Mouse (Mus musculus) left cerebral cortex, adult 2 months (tissue): ENCODE results near the gene Erbb2. TPM values are rescaled to one million over a fixed set of nuclear protein-coding genes. Genes with fewer than 3 reads are reported as not detected.

Source experiments
- DNase-seq, 2 experiments: peaks; one replicate each; pipeline ENCODE4 v3.0.0; 2021 to 2022; ENCODE audit warnings: low spot score in 2 of 2, mixed read lengths in 1 of 2; ENCODE audit errors: extremely low spot score in 1 of 2
- H3K27ac ChIP-seq: fragments of 200-600 bp; 2 replicates; pipeline ENCODE4 v1.8.1; 2022
- H3K4me3 ChIP-seq: fragments of 200-600 bp; 2 replicates; pipeline ENCODE4 v1.8.1; 2022
- CTCF ChIP-seq: fragments of 200-600 bp; IDR thresholded peaks from 2 replicates; pipeline ENCODE4 v1.8.1; 2022; ENCODE audit warnings: antibody characterized with exemption, mild to moderate bottlenecking, moderate library complexity
- intact Hi-C: fragments of 180-260 bp; cut with DNase I; formaldehyde crosslinking; loops from one replicate; pipeline ENCODE4 v1.15.1; 2025
- total RNA-seq, 2 experiments: library from RNA; stranded (reverse); gene quantifications; 2 replicates each; pipeline ENCODE4 v1.2.3; 2021

Gene Erbb2
- total RNA-seq, 2 experiments from 2014 or later: 1.8 to 1.9 TPM

DNA sequence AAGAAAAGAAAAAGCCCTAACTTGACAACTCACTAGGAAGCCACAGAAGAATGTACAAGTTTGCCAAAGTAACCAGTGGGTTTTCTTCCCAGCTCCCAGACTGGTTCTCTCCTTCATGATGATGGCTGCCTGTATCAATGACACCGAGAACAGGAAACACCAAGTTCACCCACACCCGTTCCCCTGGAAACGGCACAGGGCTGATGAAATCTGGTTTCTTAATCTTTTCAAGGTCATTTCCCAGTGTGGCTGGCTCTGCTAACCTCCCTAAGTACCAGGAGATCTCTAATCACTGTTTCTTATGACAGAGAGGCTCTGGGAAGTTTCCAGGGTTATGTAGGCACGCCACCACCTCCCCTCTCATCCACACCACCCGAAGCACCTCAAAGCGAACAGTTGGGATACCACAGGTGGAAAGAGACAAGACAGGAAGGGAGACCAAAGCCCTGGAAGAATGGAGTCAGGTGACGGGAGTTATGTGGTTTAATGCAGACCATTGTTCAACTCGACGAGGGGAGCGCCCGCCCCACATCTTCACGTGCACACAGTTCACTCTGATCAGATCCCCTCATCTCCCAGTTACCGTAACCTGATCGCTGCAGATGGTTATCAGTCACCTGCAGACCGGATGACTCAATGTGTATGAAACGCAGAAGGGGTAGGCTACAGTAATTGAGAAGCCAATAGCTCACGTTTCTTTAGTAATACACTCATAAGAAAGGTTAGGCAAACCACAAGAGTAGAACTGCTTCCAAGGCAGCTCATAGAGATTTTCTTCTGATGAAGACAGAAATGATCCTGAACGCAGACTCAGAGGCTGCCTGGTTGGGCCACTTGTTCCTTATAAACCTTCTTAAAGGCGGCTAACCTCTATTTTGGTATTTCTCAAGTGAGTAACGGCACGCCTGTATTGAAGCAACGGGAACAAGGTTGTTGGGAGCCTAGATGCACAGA is 57.8 kb downstream of the Erbb2 start:
- intact Hi-C loops: no loop called here
- no peak for DNase-seq
- Histone ChIP-seq H3K27ac (no peak overlapping the region), H3K4me3 (no peak overlapping the region)
- no peak for TF ChIP-seq CTCF

DNA sequence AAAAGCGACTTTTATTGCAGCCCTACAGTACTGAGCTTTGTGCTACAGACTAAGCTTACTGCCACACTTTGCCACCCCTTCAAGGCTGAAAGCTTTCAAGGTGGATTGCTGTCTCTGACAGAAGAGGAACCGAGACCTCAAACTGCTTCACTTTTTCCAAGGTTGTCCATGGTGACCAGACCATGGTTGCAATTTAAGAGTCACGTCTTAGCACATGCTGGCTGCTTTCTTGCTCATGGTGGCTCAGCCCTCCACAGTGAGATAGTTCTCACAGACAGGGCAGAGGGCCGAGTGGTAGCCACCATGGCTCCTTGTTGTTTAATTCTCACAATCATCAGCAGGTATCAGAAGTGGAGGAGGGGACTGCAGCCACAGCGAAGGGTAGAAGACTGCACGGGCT is 58.5 kb downstream of the Erbb2 start:
- Histone ChIP-seq H3K27ac (no peak overlapping the region), H3K4me3 (no peak overlapping the region)
- no peak for TF ChIP-seq CTCF
- intact Hi-C loops: no loop called here
- no peak for DNase-seq

DNA sequence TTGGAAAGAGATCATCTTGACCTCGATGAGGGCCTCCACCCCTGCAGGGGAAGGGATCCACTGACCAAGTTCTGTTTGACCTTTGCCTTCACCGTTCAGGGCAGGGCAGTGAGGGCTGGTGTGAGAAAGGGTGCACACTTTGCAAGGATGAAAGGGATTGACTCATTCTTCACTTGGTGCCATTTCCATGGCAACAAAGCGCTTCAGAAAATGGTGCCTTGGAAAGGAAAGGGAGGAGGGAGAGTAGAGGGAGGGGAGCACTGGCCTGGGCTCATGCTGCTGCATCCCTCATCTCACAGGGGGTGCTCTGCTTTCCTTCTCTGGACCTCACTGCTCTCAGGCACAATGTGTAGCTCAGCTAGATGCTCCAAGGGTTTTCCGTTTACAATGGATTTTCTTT is 60.4 kb downstream of the Erbb2 start:
- Histone ChIP-seq H3K27ac (no peak overlapping the region), H3K4me3 (no peak overlapping the region)
- intact Hi-C loops: no loop called here
- DNase-seq: no peak
- TF ChIP-seq CTCF: no peak

DNA sequence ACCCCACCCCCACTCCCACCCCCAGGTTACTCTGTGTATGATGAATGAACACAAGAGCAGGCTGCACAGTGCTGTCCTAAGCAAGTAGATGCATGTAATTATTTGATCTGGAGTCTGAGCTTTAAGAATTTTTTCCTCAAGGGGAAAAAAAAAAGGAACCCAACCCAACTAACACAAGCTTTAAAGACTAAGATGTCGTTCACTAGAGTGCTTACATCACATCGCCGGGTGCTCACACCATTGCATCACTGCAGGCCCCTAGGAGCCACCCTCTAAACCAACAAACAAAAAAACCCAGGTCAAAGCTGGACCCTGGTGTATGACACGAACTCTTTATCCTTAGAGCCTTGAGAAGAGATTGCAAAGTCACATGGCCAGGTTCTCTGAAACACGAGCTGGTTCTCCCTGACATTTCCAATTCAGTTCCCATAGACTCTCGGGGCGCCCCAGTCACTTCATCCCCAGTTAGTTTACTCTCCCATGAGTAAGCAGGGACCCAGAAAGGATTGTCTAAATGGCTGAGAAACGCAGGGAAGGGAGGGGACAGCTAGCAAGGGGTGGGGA is 61.7 kb downstream of the Erbb2 start:
- Histone ChIP-seq H3K27ac (no peak overlapping the region), H3K4me3 (no peak overlapping the region)
- no peak for DNase-seq
- intact Hi-C loops: no loop called here
- no peak for TF ChIP-seq CTCF

DNA sequence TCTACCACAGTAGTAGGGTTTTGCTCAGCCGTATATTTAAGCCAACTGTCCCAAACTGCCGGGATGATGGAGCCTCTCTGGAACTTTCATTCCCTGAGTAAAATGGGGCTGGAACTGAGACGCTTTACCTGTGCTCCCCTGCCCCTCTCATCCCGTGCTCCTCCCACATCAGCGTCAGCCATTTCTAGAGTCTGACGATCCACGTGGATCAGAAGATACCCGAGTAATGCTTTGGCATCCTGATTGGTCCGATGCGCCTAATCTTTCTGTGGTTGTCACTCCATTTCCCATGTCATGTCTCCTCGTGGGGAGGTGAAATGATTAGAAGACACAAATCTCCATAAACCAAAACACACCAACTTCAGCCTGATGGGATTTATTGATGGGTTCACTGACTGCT is 62.7 kb downstream of the Erbb2 start:
- no peak for TF ChIP-seq CTCF
- no peak for DNase-seq
- Histone ChIP-seq H3K4me3 (no peak overlapping the region), H3K27ac (no peak overlapping the region)
- intact Hi-C loops: no loop called here

DNA sequence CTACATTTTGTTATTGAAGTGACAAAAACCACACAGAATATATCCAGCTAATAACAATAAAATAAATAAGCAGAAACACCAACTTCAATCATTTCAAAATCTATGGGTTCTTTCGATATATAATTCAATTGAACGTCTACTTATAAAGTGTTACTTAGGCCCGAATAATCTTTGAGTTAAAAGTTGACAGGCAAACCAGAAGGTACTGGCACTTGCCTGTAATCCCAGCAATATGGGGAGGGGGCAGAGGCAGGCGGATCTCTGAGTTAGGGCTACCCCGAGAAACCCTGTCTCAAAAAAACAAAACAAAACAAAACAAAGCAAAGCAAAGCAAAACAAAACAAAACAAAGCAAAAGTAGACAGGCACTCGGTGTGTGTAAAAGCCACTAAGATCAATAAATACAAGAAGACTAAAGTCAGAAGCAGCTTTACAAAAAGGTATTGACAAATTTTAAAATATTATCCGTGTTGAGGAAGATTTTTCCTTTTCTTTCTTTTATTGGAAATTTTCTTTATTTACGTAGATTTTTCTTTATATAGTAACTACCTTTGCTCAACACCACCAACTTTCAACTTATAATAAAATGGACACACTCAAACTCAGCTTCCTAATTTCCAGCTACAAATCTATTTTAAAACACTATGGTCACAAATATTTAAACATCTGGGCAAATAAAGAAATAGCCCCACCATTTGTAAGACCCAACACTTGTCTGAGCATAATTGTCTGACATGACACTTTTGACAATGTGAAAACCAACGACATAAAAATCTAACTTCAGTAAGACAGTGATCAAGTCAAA is 63.6 kb downstream of the Erbb2 start:
- DNase-seq: no peak
- TF ChIP-seq CTCF: no peak
- H3K4me3 ChIP-seq: no peak overlapping the region
- no peak overlapping the region for H3K27ac ChIP-seq
- intact Hi-C loops: no loop called here

DNA sequence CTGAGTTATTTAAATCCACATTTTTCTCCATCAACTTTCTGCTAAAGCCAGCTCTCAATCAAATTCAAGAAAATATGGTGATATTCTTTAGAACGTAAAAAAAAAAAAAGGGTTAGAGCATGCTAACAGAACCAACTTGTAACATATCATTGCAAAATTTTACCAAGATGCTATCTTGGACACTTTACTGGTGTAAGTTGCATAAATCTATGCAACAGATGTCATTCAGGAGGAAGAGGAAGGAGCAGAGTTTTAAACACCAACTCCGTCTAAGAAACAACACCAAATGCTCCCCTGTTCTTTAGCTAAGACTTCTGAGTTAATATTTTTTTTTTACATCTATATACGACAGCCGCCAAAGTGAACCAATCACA is 64.2 kb downstream of the Erbb2 start:
- intact Hi-C loops: no loop called here
- H3K4me3 ChIP-seq: no peak overlapping the region
- no peak for DNase-seq
- H3K27ac ChIP-seq: no peak overlapping the region
- no peak for TF ChIP-seq CTCF

DNA sequence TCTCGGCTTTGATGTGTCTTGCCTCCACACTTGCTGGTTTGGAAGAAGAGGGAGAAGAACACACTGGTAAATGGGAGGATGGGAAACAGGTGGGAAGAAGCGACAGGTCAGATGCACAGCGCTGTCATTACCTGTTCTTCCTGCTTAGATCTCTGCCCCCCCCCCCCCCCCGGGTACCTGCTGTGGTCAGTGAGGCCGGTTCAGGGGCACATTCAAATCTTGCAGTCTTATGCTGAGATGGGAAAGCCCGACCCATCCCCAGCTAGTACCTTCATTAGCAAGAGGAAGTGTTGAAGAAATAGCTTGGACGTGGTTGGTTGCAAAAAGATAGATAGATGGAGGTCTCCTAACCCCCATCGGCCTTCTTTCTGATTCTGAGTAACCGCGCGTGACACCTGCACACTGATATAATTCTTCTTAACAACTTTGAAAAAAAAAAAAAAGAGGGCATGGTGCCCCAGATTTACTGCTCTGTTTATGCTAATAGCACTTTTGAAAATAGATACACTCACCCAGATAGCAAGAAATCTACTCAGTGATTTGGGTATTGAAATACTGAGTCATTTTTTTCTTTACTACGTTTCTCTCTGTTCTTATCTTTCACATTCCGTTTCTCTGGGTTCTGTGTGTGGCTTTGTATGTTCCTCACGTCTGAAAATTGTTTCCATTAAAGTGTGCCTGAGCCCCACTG is 64.9 kb downstream of the Erbb2 start:
- Histone ChIP-seq H3K4me3 (no peak overlapping the region), H3K27ac (no peak overlapping the region)
- intact Hi-C loops: no loop called here
- DNase-seq: no peak
- TF ChIP-seq CTCF: no peak

DNA sequence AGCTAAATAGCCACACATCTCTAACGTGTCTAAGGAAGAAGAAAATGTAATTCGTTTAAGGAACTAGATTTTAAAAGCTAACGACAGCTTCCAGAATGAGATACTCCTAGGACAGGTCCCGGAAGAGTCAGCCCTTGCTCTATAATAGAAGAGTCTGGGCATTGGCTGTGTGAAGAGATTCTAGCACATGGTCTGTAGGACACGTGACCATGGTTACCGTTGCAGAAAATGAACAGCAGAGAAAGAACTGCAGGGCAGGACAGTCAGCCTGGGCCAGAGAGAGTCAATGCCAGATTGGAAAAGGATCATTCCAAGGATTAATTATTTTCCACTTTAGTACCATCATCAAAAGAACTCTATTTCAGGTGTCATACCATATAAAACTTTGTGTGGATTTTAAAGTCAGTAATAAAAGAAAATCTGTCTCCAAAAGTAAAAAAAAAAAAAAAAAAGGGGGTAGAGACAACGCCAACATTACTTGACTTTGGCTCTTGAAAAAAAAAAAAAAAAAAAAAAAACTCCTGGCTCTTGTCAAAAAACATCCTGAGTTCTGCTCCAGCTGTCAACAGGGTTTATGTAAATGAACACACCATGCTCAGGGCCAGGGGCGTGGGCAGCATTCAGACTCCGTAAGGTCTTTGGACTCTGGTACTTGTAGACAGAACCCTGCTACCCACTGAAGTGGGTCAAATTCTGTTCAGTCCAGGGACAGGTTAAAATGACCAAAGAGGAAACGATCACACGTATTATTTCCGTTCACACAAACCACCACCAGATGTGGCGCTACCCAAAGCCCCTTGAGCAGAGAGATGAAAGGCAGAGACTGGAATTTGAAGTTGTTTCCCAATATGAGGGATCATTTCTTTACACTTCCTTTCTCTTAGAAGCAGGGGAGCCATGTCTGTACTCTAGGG is 67.0 kb downstream of the Erbb2 start:
- intact Hi-C loops: no loop called here
- no peak for TF ChIP-seq CTCF
- Histone ChIP-seq H3K4me3 (no peak overlapping the region), H3K27ac (no peak overlapping the region)
- no peak for DNase-seq

DNA sequence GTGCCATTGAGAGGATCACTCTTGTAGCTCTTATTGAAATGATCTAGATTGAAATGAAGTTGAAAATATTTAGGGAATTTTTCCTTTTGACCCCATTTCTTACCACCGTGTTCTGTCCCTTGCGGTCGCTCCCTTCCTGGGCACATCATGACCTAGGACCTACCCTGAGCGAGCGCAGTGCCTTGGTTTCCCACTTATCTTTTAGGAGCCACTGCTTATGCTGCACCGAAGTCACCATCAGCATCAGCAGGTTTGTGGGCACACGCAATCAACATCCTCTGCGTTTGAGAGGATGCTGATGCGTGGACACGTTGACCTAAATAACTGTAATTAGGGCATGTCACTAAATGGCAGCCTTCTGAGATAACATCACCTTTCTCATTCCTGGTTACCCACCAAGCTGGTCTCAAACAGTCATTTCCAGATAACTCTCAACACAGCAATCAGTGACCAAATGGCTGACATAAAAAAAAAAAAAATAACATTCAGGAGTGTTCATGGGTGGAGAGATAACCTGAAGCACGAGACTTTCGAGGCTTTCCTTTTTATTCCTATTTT is 67.7 kb downstream of the Erbb2 start:
- TF ChIP-seq CTCF: no peak
- Histone ChIP-seq H3K27ac (no peak overlapping the region), H3K4me3 (no peak overlapping the region)
- DNase-seq: no peak
- intact Hi-C loops: no loop called here
